Mouse (Mus musculus) embryo, embryonic 11.5 days (tissue): Measurements from ENCODE around the gene Klhl30.

Source experiments
- DNase-seq: peaks from one replicate; pipeline ENCODE4 v3.0.0-alpha.2; 2012; ENCODE audit warnings: low read depth, low spot score

Klhl30 gene

DNA sequence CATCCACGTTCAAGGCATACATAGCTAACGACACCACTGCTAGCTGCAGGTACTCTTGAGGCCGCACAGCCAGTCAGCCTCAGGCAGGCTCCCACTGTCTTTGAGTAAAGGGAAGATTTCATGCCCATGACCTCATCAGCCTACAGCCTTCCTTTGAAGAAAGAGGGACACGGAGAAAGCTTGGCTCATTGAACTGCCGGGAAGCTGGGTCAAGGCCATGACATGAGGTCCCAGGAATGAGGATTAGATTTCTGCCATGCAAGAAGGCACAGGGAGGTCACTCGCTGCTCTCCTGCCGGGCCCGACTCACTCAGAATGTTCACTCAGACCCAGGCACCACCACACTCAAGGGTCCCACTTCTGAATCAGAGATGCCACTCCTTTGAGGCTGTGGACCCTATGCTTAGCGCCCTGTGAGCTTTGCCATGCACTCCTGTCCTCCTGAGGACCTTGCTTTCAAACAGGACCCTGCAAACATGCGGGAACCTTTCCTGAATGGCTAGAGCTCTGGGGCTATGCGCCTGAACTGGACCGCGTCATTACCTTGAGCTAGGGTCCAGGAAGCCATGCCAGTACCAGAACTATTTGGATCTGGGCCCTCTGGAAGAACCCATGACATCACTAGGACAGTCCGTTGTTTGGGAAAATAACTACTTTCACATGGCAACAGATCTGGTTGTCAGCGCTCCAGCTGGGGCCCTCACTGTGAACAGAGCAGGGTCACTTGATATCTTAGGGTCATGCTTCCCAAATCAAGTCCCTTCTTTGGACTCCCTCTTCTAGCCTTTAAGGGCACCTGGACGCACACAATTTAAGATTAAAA is 14.2 kb downstream of the Klhl30 start:
- no peak for DNase-seq

DNA sequence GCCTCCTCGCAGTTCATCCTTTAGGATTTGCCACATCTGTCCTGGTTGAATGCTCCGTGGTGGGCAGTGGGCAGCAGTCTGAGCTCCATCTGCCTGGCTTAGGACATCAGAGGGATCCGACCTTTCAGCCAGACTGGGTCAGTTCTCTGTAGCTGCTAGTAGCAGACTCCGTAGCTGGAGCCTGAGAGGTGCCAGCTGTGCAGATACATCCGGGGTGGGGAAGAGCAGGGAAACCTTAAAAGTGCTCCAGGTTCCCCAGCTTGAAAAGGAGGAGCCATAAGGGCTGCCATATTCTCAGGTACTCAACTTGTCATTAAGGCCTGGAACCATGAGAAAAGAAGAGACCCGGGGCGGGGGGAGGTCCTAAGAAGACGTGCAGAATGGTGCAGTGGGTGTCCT is 15.0 kb downstream of the Klhl30 start:
- DNase-seq: no peak

DNA sequence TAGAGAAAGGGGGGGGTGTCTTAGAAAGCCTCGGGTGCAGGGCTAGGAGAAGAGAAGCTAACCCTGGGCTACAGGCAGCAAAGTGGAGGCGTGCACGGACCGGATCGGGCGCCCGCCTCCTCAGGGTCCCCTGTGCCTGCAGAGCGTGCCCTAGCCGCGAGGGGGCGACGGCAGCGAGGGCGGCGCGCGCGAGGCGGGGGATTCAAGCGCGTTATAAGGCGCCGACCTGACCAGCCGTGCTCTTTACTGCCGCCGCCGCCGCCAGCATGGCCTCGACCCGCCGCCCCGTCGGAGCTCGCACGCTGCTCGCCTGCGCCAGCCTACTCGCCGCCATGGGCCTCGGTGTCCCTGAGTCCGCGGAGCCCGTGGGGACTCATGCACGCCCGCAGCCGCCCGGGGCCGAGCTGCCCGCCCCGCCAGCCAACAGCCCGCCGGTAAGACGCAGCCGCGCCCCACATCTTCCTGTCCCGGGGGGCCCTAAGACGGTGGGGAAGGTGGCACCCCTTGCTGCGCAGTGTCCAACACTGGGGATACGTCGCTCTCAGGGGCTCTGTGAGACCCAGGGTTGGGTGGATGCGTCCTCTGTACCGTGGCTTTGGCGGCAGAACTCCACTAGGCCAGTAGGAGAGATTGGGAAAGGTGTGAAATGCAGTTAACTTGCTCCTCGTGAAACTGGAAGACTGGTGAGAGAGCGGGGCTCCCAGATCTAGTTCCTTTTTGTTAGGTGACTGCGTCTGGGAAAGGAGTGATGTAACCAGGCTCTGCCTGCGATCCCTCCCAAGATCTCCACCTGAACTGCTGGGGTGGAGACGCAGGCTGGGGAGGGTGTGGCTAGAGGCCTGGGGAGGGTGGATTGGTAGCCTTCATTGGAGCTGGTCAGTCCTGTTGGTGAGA is 15.6 kb downstream of the Klhl30 start, which contains the start of gene Erfe:
Gene Erfe, plus strand, starts transcription at position 216 of the 894 bp plus-strand sequence.
- DNase-seq: peak; percentile 58

DNA sequence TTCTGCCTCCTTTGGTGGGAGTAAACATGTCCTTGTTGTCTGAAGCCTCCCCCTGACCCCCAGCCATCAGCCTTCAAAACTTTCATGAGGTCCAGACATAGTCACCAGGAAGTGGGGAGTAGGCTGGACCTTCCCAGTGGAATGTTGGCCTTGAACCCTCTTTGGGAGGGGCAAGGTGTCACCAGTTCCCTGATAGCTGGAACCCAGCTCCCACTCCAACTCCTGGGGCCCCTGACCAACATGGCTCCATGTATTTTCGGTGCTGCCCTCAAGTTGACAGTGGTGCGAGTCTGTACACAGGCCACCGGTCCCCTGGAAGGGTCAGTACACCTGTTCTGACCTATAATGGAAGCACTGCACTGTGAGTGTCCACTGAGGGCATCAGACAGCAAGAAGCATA is 16.5 kb downstream of the Klhl30 start:
- no peak for DNase-seq

DNA sequence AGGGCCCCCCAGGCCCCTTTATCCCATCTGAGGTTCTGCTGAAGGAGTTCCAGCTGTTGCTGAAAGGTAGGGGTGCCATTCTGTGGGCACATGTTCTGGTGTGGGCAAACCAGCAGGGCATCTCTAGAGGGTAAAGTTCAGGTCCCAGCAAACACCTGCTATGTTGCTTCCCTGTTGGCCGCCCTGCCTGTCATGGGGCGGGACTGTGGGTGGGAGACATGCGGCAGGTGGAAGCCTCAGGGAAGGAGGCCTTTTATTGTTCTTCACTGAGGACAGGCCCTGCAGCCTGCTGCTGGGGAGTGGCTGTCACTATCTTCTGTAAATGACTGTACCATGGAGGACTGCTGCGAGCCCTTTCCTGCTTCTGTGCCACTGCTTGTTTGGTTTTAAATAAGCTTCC is 18.6 kb downstream of the Klhl30 start:
- DNase-seq: no peak

DNA sequence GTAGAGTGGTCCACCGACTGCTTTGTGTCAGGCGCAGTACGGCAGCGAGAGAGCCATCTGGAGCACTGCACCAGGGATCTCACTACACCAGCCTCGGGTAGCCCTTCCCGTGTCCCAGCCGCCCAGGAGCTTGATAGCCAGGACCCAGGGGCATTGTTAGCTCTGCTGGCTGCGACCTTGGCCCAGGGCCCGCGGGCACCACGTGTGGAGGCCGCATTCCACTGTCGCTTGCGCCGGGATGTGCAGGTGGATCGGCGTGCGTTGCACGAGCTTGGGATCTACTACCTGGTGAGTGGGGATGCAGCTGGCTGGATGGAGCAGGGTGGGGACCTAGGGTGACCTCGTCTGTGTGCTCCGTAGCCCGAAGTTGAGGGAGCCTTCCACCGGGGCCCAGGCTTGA is 19.2 kb downstream of the Klhl30 start:
- no peak for DNase-seq

DNA sequence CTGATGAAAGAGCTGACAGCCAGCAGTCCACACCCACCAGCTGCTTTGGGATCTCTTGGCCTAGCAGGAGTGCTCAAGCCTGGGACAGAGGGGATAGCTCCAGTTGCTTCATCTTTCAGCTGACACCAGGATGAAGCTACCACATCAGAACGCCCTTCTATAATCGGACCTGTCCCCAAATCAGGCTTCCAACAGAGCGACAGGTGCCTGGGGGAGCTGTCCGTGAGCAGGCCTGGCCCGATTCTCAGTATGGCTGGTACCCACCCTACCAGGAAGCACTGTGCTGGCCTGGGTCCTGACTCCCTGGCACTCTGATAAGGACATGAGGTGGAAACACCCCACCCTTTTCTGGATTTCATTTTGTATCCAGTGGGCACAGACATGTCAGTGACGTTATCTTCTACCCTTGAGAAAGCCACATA is 22.6 kb downstream of the Klhl30 start:
- DNase-seq: no peak

DNA sequence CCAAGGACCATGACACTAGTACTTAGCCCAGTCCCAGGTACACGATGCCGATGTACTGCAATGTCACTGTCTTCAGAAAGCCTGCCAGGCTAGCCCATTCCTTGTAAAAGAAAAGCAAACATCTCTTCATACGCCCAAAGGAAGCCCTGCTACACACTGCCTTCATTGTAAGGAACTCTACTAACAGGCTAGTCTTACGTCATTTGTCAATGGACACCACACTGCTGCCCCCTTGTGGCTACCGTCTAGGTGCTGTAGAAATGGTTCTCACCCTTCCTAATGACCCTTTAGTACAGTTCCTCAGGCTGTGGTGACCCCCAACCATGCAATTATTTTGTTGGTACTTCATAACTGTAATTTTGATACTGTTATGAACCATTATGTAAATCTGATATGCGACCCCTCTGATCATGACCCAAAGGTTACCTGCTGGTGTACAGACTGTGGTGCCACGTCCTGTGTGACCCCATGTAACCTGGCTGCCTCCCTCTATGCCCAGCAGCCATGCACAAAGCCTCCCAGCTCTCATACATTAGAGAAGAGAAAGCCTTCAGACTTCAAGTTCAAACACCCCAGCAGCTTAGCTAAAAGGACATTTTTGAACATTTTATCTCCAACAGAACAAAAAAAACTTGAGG is 29.8 kb downstream of the Klhl30 start:
- DNase-seq: peak; percentile 72

DNA sequence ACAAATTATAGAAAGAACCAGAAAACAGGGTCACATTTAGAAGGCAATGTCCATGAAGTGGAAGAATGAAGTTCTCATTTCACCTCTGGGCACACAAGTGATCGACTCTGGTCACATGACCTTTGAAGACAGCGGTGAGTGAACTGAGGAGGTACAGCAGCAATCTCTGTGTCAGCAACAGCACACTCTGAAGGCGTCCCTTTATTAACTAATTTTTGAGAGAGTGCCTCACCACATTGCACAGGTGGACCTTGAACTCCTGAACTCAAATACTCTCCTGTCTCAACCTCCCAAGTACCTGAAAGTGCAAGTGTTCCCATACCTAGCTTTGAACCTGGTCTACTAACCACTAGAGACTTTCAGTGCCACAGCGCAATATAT is 30.3 kb downstream of the Klhl30 start:
- DNase-seq: no peak

DNA sequence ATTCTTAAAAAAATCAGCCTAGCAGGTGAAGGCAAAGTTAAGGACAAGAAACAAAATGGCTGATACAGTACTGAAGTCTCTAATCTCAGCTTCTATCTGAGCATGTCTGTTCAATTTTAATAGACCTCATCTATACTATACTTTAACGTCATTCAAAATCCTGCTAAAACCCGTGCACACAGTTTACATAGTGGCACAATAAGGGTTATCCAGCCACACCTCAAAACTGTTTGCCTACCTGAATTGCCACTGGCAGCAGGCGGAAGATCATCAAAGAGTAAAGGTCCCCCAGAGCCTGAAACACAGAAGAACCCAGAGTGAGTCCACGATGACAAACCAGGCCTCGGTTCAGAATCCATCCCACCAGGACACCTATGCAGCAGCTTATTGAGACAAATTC is 39.6 kb downstream of the Klhl30 start:
- DNase-seq: no peak

DNA sequence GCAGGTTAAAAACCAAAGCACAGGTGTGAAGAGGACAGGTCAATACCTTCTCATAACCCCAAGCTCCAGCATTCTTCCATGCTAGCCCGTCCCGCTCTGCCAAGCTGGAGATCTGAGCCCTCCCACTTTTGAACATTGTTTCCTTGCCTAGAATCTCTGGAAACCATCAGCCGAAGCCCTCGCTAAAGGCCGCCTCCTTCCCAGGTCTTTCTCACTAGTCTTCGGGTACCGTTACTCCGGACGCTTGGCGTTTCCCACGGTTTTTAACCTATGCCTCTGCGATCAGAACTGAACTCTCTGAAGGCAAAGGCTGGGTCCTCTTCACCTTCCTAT is 47.1 kb downstream of the Klhl30 start:
- no peak for DNase-seq

DNA sequence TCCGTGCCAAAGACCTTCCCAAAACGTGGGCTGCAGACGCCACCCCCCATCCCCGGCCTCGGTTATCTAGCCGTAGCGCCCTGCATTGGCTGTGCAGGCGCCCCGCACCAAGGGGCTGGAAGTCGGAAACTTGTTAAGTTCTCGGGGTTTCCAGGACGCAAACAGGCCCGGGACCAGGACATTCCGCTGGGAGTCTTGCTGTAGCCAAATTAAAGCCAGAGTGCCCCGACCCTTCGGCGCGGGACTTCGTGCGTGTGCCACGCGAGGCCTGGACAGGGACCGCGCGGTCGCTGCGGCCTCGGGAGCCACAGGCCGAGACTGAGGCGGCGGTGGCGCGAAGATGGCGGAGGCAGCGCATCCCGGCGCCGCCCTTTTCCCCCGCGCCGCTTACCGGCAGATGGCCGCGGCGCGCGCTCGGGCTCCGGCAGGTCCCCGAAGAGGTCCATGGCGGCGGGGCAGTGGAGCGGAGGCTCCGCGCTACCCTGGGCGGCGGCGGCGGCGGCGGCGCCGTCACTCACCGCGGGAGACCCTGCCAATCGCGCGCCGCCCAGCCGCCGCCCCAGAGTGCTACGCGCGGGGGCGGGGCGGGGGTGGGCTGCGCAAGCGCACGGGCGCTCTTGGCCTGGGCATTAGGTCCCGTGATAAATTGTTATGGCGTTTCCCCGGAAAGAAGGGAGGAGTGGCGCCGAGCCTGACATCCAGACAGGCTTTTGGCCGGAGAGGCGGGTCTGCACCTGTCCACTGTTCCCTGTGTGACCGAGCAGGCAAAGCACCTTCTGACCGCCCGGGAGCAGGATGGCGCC is 47.6 kb downstream of the Klhl30 start, which contains the start of gene Ilkap:
Gene Ilkap, minus strand, starts transcription at position 556 of the 803 bp plus-strand sequence.
- DNase-seq: peak; percentile 81

DNA sequence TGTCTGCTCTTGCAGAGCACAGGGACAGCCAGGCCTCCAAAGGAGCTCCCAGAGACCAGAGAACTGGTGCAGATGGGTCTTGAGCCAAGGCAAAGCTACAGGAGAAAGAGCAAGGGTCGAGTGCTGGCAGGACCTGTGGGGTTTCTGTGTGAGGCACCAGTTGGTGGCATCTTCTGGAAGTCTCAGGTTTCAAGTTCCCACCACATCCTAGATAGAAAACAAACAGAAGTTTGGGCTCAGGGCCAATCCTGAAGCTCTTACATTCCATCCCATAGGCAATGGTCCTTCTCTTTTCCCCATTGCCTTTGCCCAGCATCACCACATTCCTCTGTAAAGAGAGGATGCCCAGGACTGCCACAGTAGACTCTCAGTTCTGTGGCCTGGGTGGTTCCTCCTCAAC is 54.2 kb downstream of the Klhl30 start:
- DNase-seq: no peak

DNA sequence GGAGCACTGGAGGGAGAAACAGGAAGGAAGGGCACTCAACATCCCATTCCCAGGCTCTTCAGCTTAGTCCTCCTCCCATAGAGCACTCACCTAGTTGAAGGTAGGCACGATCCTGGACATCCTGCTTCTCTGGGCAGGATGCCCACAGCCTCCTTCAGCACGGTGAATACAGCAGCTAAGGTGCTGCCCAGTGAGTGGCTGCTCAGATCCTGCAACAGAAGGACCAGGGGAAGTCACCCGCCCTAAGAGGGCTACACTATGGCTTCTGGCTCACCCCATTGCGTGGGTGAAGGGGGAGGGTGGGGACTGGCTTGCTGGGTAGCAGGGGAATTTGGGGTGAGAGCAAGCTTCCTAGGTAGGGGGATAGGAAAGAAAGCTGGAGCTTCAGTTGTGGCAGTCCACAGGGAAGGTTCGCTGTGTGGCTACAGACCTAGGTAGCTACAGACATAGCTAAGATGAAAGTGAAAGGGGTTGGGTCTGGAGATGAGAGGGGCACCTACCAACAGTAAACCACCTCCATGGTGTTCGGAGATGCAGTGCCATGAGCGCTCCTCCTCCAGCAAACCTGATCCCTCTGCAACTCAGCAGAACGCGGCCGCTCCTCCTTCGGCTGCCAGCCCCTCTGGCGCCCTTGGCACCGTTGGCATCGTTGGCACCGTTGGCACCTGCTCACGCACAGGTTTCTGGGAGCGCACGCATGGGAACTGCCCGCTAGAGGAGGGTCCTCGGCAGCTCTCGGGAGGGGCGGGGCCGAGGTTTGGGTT is 54.8 kb downstream of the Klhl30 start:
- no peak for DNase-seq

DNA sequence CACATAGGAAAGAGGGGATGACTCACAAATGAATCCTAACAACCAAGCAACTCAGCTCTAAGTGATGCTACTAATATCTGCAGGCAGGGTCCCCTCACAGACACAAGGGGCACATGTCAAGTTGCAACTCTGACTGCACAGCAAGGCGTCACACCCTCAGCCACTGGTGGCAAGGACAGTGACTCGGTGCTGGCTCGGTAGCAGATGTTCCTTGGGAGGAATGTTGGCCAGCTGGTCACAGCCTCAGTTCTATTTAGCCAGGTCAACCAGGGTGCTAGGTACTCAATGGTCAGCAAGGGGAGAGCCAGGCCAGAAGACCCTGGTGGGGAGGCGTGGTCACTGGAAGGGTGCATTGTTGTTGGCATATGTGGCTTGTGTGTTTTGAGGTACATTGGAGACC is 57.0 kb downstream of the Klhl30 start:
- no peak for DNase-seq

DNA sequence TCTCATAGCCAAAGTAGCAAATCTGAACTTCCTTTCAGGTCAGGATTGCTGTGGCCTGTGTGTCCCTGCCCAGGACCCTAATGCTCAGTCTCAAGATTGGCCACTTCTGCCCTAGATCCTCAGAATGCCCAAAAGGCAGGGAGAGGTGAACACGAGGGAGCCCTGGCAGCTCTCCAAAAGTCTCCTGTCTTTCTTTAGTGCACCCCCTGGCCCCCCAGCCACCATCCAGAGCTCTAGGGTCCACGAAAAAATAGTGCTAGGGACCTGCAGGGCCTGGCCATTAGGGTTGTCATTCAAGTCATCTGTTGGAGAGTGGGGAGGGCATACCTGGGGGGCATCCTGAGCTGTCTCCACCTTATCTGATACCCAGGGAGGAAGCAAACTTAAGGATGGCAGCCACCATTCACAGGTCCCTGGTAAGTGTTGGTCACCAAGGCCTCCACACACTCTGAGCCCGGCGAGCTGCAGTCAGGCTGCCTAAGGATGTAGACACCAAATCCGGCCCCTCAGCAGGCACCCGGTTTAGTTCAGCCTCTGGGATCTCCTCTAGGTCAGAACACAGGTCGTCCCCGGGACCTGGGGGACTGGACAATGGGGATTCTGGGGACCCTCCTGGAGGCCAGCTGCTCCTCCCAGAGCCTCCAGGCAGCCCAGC is 60.9 kb downstream of the Klhl30 start:
- DNase-seq: no peak
